Mouse (Mus musculus) MEL (cell line): Measurements from ENCODE around the gene Olfr642. TPM values are rescaled to one million over a fixed set of nuclear protein-coding genes. Genes with fewer than 3 reads are reported as not detected.

ENCODE experiments used
- DNase-seq: peaks from one replicate; pipeline ENCODE4 v3.0.0; 2011; ENCODE audit warnings: low read depth, low spot score
- H3K27ac ChIP-seq: 2 replicates; pipeline ENCODE4 v1.5.1; 2012; ENCODE audit warnings: low read depth, mild to moderate bottlenecking, control low read depth, low read length, moderate library complexity; ENCODE audit not compliant: control insufficient read depth
- H3K27me3 ChIP-seq, 2 experiments: fragments of 150-350 bp in 1 of 2; sonication (generic) in 1 of 2; 2 replicates each; pipeline ENCODE4 v1.6.1; 2012; ENCODE audit warnings: low read length in 2 of 2, mild to moderate bottlenecking in 2 of 2, improper control_type of control experiment in 1 of 2, moderate library complexity in 1 of 2; ENCODE audit not compliant: insufficient read depth in 2 of 2, control insufficient read depth in 1 of 2
- H3K36me3 ChIP-seq, 2 experiments: 2 replicates each; pipeline ENCODE4 v1.6.1; 2012 to 2014; ENCODE audit warnings: low read length in 2 of 2, improper control_type of control experiment in 1 of 2, inconsistent platforms in 1 of 2, mild to moderate bottlenecking in 1 of 2; ENCODE audit not compliant: insufficient read depth in 2 of 2, control insufficient read depth in 1 of 2
- H3K4me1 ChIP-seq, 2 experiments: fragments of 150-350 bp in 1 of 2; sonication (generic) in 1 of 2; 2 replicates each; pipeline ENCODE4 v1.6.1; 2012; ENCODE audit warnings: low read length in 2 of 2, improper control_type of control experiment in 1 of 2, mild to moderate bottlenecking in 1 of 2; ENCODE audit not compliant: insufficient read depth in 2 of 2, control insufficient read depth in 1 of 2
- H3K4me3 ChIP-seq, 2 experiments: fragments of 150-350 bp in 1 of 2; sonication (generic) in 1 of 2; 2 replicates each; pipeline ENCODE4 v1.5.1; 2012; ENCODE audit warnings: low read depth in 2 of 2, low read length in 2 of 2, mild to moderate bottlenecking in 2 of 2, moderate library complexity in 2 of 2, control low read depth in 1 of 2, improper control_type of control experiment in 1 of 2; ENCODE audit not compliant: control insufficient read depth in 1 of 2, insufficient read depth in 1 of 2
- H3K79me2 ChIP-seq: 2 replicates; pipeline ENCODE4 v1.6.1; 2012; ENCODE audit warnings: mild to moderate bottlenecking, low read length, moderate library complexity; ENCODE audit not compliant: control insufficient read depth, poor library complexity, insufficient read depth
- H3K9ac ChIP-seq: 2 replicates; pipeline ENCODE4 v1.6.1; 2012; ENCODE audit warnings: low read depth, mild to moderate bottlenecking, control low read depth, low read length, moderate library complexity; ENCODE audit not compliant: control insufficient read depth, poor library complexity, severe bottlenecking
- H3K9me3 ChIP-seq: fragments of 150-350 bp; sonication (generic); replicated peaks from 2 replicates; pipeline ENCODE4 v1.6.1; 2012; ENCODE audit warnings: mild to moderate bottlenecking, low read length, improper control_type of control experiment, moderate library complexity; ENCODE audit not compliant: insufficient read depth
- GABPA ChIP-seq: IDR thresholded peaks from 2 replicates; pipeline ENCODE4 v1.6.1; 2012; ENCODE audit warnings: low read depth, mild to moderate bottlenecking, inconsistent platforms, low read length, improper control_type of control experiment, moderate library complexity
- MAX ChIP-seq: IDR thresholded peaks from 2 replicates; pipeline ENCODE4 v1.6.1; 2011; ENCODE audit warnings: low read length, improper control_type of control experiment
- MYB ChIP-seq: IDR thresholded peaks from 2 replicates; pipeline ENCODE4 v1.6.1; 2011; ENCODE audit warnings: mild to moderate bottlenecking, low read depth, low read length, improper control_type of control experiment
- SIN3A ChIP-seq: IDR thresholded peaks from 2 replicates; pipeline ENCODE4 v1.6.1; 2012; ENCODE audit warnings: low read length, improper control_type of control experiment, inconsistent platforms
- SMC3 ChIP-seq: IDR thresholded peaks from 2 replicates; pipeline ENCODE4 v1.6.1; 2011; ENCODE audit warnings: low read depth, low read length, improper control_type of control experiment
- TAL1 ChIP-seq: IDR thresholded peaks from 2 replicates; pipeline ENCODE4 v1.6.1; 2012; ENCODE audit warnings: mild to moderate bottlenecking, inconsistent platforms, low read length, moderate library complexity, mixed read lengths
- TCF12 ChIP-seq: IDR thresholded peaks from 2 replicates; pipeline ENCODE4 v1.6.1; 2014; ENCODE audit warnings: low read depth, mild to moderate bottlenecking, inconsistent platforms, low read length, improper control_type of control experiment, moderate library complexity
- USF2 ChIP-seq, 2 experiments: IDR thresholded peaks; 2 replicates each; pipeline ENCODE4 v1.6.1; 2011 to 2012; ENCODE audit warnings: improper control_type of control experiment in 2 of 2, low read length in 2 of 2, borderline replicate concordance in 1 of 2, inconsistent platforms in 1 of 2, low read depth in 1 of 2, mild to moderate bottlenecking in 1 of 2; ENCODE audit not compliant: insufficient read depth in 1 of 2
- polyA plus RNA-seq, 2 experiments: library from polyadenylated mRNA; stranded (reverse) in 1 of 2; unstranded in 1 of 2; fragments of >175 nt in 1 of 2; fragments of >200 nt in 1 of 2; gene quantifications; 2 replicates each; pipeline versions ENCODE4 v1.2.1 to v1.2.4; 2012; ENCODE audit warnings: low replicate concordance in 2 of 2, low read depth in 1 of 2; ENCODE audit not compliant: insufficient read length in 2 of 2, insufficient read depth in 1 of 2, missing spikeins in 1 of 2
- total RNA-seq: library from RNA; depleted of rRNA; stranded (reverse); fragments of 300-350 nt; gene quantifications from 2 replicates; pipeline ENCODE4 v1.2.3, GENCODE M21; 2012; rRNA removed

Olfr642 gene
- total and polyA plus RNA-seq, 3 experiments, result not detected

- no peak within 1 kb of the TSS for H3K4me3 ChIP-seq
- TF ChIP-seq SIN3A (no peak), SMC3 (no peak), GABPA (no peak), MAX (no peak), TCF12 (no peak), TAL1 (no peak), USF2 (IDR thresholded peaks at IDR 0.05; ENCODE audit: borderline replicate concordance in 1 of 2, insufficient read depth in 1 of 2, low read depth in 1 of 2, low read length in 2 of 2) (no peak), MYB (no peak)
- no peak within 1 kb of the TSS for H3K9ac ChIP-seq
- H3K9me3 ChIP-seq, result no peaks in the 10 kb centered on the region
- H3K4me1 ChIP-seq, result no peaks in the 10 kb centered on the region
- H3K79me2 ChIP-seq, result no peaks in the 10 kb centered on the region
- no peaks in the 10 kb centered on the region for H3K36me3 ChIP-seq
- no peak within 1 kb of the TSS for H3K27ac ChIP-seq
- no peak for DNase-seq
- H3K27me3 ChIP-seq, result no peaks in the 10 kb centered on the region
Measured at GRCm38 (mm10) chr7:103998446-103998845, 54.0 kb downstream of the Olfr642 start, which contains the start of gene Olfr638. Gene Olfr638, plus strand, starts transcription at chr7:103998746.

Other genes with a start within 250 kb of the Olfr642 start
- 120 and 191 TPM in 2 replicates for gene Hbb-bt, start 238.7 kb downstream of the Olfr642 start, total RNA-seq
- gene Hbb-bt, start 238.7 kb downstream of the Olfr642 start, polyA plus RNA-seq, result 100 to 1,000 TPM in 1 of 2 experiments, not detected in 1; 118 TPM
- gene Hbb-bs, start 224.6 kb downstream of the Olfr642 start, total RNA-seq, result 79.0 and 138 TPM in 2 replicates
- gene Hbb-bs, start 224.6 kb downstream of the Olfr642 start, polyA plus RNA-seq, result 100 to 1,000 TPM in 1 of 2 experiments, not detected in 1; 208 TPM
- not detected in 2 replicates for gene Hbb-bh2, start 212.1 kb downstream of the Olfr642 start, total RNA-seq
- not detected for gene Hbb-bh2, start 212.1 kb downstream of the Olfr642 start, polyA plus RNA-seq
- not detected in 2 replicates for gene Hbb-bh1, start 209.5 kb downstream of the Olfr642 start, total RNA-seq
- under 1 TPM in 1 of 2 experiments, not detected in 1; 0.15 TPM for gene Hbb-bh1, start 209.5 kb downstream of the Olfr642 start, polyA plus RNA-seq
- not detected in 2 replicates for gene Hbb-y, start 199.4 kb downstream of the Olfr642 start, total RNA-seq
- under 1 TPM in 1 of 2 experiments, not detected in 1; 0.11 TPM for gene Hbb-y, start 199.4 kb downstream of the Olfr642 start, polyA plus RNA-seq
- not detected in 2 replicates for gene Olfr66, start 166.4 kb downstream of the Olfr642 start, total RNA-seq
- not detected for gene Olfr66, start 166.4 kb downstream of the Olfr642 start, polyA plus RNA-seq
- gene Olfr64, start 158.2 kb downstream of the Olfr642 start, total RNA-seq, result not detected in 2 replicates
- gene Olfr64, start 158.2 kb downstream of the Olfr642 start, polyA plus RNA-seq, result not detected
- not detected in 2 replicates for gene Olfr65, start 149.2 kb downstream of the Olfr642 start, total RNA-seq
- not detected for gene Olfr65, start 149.2 kb downstream of the Olfr642 start, polyA plus RNA-seq
- gene Olfr631, start 123.8 kb downstream of the Olfr642 start, total RNA-seq, result not detected in 2 replicates
- not detected for gene Olfr631, start 123.8 kb downstream of the Olfr642 start, polyA plus RNA-seq
- not detected in 2 replicates for gene Olfr632, start 118.3 kb downstream of the Olfr642 start, total RNA-seq
- gene Olfr632, start 118.3 kb downstream of the Olfr642 start, polyA plus RNA-seq, result not detected
- not detected in 2 replicates for gene Olfr633, start 108.2 kb downstream of the Olfr642 start, total RNA-seq
- not detected for gene Olfr633, start 108.2 kb downstream of the Olfr642 start, polyA plus RNA-seq
- gene Olfr635, start 81.5 kb downstream of the Olfr642 start, total RNA-seq, result not detected in 2 replicates
- not detected for gene Olfr635, start 81.5 kb downstream of the Olfr642 start, polyA plus RNA-seq
- gene Olfr638, start 53.9 kb downstream of the Olfr642 start, total RNA-seq, result not detected in 2 replicates
- gene Olfr638, start 53.9 kb downstream of the Olfr642 start, polyA plus RNA-seq, result not detected
- not detected in 2 replicates for gene Olfr639, start 35.4 kb downstream of the Olfr642 start, total RNA-seq
- under 1 TPM in 1 of 2 experiments, not detected in 1; 0.03 TPM for gene Olfr639, start 35.4 kb downstream of the Olfr642 start, polyA plus RNA-seq
- not detected in 2 replicates for gene Olfr640, start 27.1 kb downstream of the Olfr642 start, total RNA-seq
- gene Olfr640, start 27.1 kb downstream of the Olfr642 start, polyA plus RNA-seq, result not detected
- not detected in 2 replicates for gene Olfr641, start 17.2 kb downstream of the Olfr642 start, total RNA-seq
- not detected for gene Olfr641, start 17.2 kb downstream of the Olfr642 start, polyA plus RNA-seq
- gene 4930516K23Rik, start 8.8 kb upstream of the Olfr642 start, total RNA-seq, result not detected in 2 replicates
- not detected for gene 4930516K23Rik, start 8.8 kb upstream of the Olfr642 start, polyA plus RNA-seq
- gene Olfr644, start 19.2 kb upstream of the Olfr642 start, total RNA-seq, result not detected in 2 replicates
- not detected for gene Olfr644, start 19.2 kb upstream of the Olfr642 start, polyA plus RNA-seq
- not detected in 2 replicates for gene Olfr645, start 32.8 kb upstream of the Olfr642 start, total RNA-seq
- not detected for gene Olfr645, start 32.8 kb upstream of the Olfr642 start, polyA plus RNA-seq
- not detected in 2 replicates for gene Olfr646, start 52.2 kb upstream of the Olfr642 start, total RNA-seq
- not detected for gene Olfr646, start 52.2 kb upstream of the Olfr642 start, polyA plus RNA-seq
- not detected in 2 replicates for gene Ubqln5, start 77.2 kb upstream of the Olfr642 start, total RNA-seq
- not detected for gene Ubqln5, start 77.2 kb upstream of the Olfr642 start, polyA plus RNA-seq
- gene Olfr643, start 84.7 kb upstream of the Olfr642 start, total RNA-seq, result not detected in 2 replicates
- gene Olfr643, start 84.7 kb upstream of the Olfr642 start, polyA plus RNA-seq, result not detected
- gene Ubqln3, start 90.6 kb upstream of the Olfr642 start, total RNA-seq, result not detected in 2 replicates
- not detected for gene Ubqln3, start 90.6 kb upstream of the Olfr642 start, polyA plus RNA-seq
- not detected in 2 replicates for gene Ubqlnl, start 97.9 kb upstream of the Olfr642 start, total RNA-seq
- not detected for gene Ubqlnl, start 97.9 kb upstream of the Olfr642 start, polyA plus RNA-seq
- gene Olfm5, start 112.2 kb upstream of the Olfr642 start, total RNA-seq, result not detected in 2 replicates
- not detected for gene Olfm5, start 112.2 kb upstream of the Olfr642 start, polyA plus RNA-seq
- not detected in 2 replicates for gene Olfr648, start 130.7 kb upstream of the Olfr642 start, total RNA-seq
- gene Olfr648, start 130.7 kb upstream of the Olfr642 start, polyA plus RNA-seq, result not detected
- not detected in 2 replicates for gene Olfr649, start 143.3 kb upstream of the Olfr642 start, total RNA-seq
- not detected for gene Olfr649, start 143.3 kb upstream of the Olfr642 start, polyA plus RNA-seq
- gene Trim6, start 166.1 kb upstream of the Olfr642 start, total RNA-seq, result not detected in 2 replicates
- gene Trim6, start 166.1 kb upstream of the Olfr642 start, polyA plus RNA-seq, result 1 to 10 TPM in 1 of 2 experiments, not detected in 1; 4.1 TPM
- gene Trim34a, start 191.8 kb upstream of the Olfr642 start, total RNA-seq, result 0.23 and 0.42 TPM in 2 replicates
- gene Trim34a, start 191.8 kb upstream of the Olfr642 start, polyA plus RNA-seq, result under 1 TPM in 1 of 2 experiments, not detected in 1; 0.58 TPM
- gene Trim5, start 235.4 kb upstream of the Olfr642 start, total RNA-seq, result not detected in 2 replicates
- under 1 TPM in 1 of 2 experiments, not detected in 1; 0.11 TPM for gene Trim5, start 235.4 kb upstream of the Olfr642 start, polyA plus RNA-seq